Mouse (Mus musculus) erythroblast, embryonic 14.5 days (primary cell): ENCODE measurements around the gene Hipk1. TPM values are rescaled to one million over a fixed set of nuclear protein-coding genes. Genes with fewer than 3 reads are reported as not detected.

ENCODE experiments used
- H3K27me3 ChIP-seq: 2 replicates; pipeline ENCODE4 v1.6.1; 2012; ENCODE audit warnings: inconsistent platforms; ENCODE audit not compliant: control insufficient read depth
- H3K36me3 ChIP-seq: 2 replicates; pipeline ENCODE4 v1.6.1; 2012; ENCODE audit warnings: mild to moderate bottlenecking, inconsistent platforms; ENCODE audit not compliant: control insufficient read depth
- H3K4me1 ChIP-seq: 2 replicates; pipeline ENCODE4 v1.6.1; 2012; ENCODE audit warnings: inconsistent platforms; ENCODE audit not compliant: control insufficient read depth
- H3K4me3 ChIP-seq: replicated peaks from 2 replicates; pipeline ENCODE3; 2012; ENCODE audit warnings: moderate library complexity, mild to moderate bottlenecking, inconsistent platforms
- H3K9me3 ChIP-seq: 2 replicates; pipeline ENCODE4 v1.6.1; 2012; ENCODE audit warnings: low read length, inconsistent platforms, mixed read lengths; ENCODE audit not compliant: control insufficient read depth
- GATA1 ChIP-seq: IDR thresholded peaks from 2 replicates; pipeline ENCODE4 v1.6.1; 2012; ENCODE audit warnings: low read length, inconsistent platforms, mixed read lengths
- TAL1 ChIP-seq: IDR thresholded peaks from 3 replicates; pipeline ENCODE4 v1.6.1; 2012; ENCODE audit warnings: low read length, inconsistent platforms, mixed read lengths
- polyA plus RNA-seq: library from polyadenylated mRNA; stranded (reverse); fragments of >175 nt; gene quantifications from 2 replicates; pipeline ENCODE4 v1.2.3, GENCODE M21; 2012

Gene Hipk1
- polyA plus RNA-seq, 1 experiment: 7.4 TPM

GRCm38 (mm10) chr3:103743208-103743607, 48.2 kb downstream of the Hipk1 start:
- Histone ChIP-seq H3K4me1 (peaks cover 17% of the 10 kb centered on the region), H3K27me3 (no peaks in the 10 kb centered on the region), H3K36me3 (peaks cover 96% of the 10 kb centered on the region), H3K4me3 (no peak overlapping the region), H3K9me3 (no peaks in the 10 kb centered on the region)
- no peak for TF ChIP-seq TAL1
- no peak for TF ChIP-seq GATA1

GRCm38 (mm10) chr3:103740342-103740741, 51.0 kb downstream of the Hipk1 start:
- Histone ChIP-seq H3K36me3 (peaks cover 96% of the 10 kb centered on the region), H3K4me3 (no peak overlapping the region), H3K27me3 (no peaks in the 10 kb centered on the region), H3K9me3 (no peaks in the 10 kb centered on the region), H3K4me1 (peaks cover 21% of the 10 kb centered on the region)
- TF ChIP-seq GATA1: no peak
- TF ChIP-seq TAL1: no peak

GRCm38 (mm10) chr3:103739329-103739728, 52.0 kb downstream of the Hipk1 start, which contains the start of gene Gm10964:
TSS of gene Gm10964 (plus strand) at chr3:103739366.
- H3K4me1 ChIP-seq: peaks cover 21% of the 10 kb centered on the region
- peak within 1 kb of the TSS; percentile 27 for H3K4me3 ChIP-seq
- peaks cover 96% of the 10 kb centered on the region for H3K36me3 ChIP-seq
- TF ChIP-seq GATA1 (no peak), TAL1 (no peak)
- H3K27me3 ChIP-seq: no peaks in the 10 kb centered on the region
- no peaks in the 10 kb centered on the region for H3K9me3 ChIP-seq

- Histone ChIP-seq H3K4me1 (peaks cover 21% of the 10 kb centered on the region), H3K36me3 (peaks cover 85% of the 10 kb centered on the region), H3K27me3 (no peaks in the 10 kb centered on the region), H3K9me3 (no peaks in the 10 kb centered on the region), H3K4me3 (peak within 1 kb of the TSS; percentile 27)
- no peak for TF ChIP-seq GATA1
- no peak for TF ChIP-seq TAL1
Observed at GRCm38 (mm10) chr3:103737778-103738571, 53.4 kb downstream of the Hipk1 start, which contains the start of gene Olfml3. TSS of gene Olfml3 (minus strand) at chr3:103738001.

GRCm38 (mm10) chr3:103737061-103737754, 54.2 kb downstream of the Hipk1 start:
- Histone ChIP-seq H3K27me3 (no peaks in the 10 kb centered on the region), H3K4me3 (no peak overlapping the region), H3K4me1 (peaks cover 20% of the 10 kb centered on the region), H3K9me3 (no peaks in the 10 kb centered on the region), H3K36me3 (peaks cover 78% of the 10 kb centered on the region)
- TF ChIP-seq GATA1 (no peak), TAL1 (no peak)

- Histone ChIP-seq H3K36me3 (peaks cover 66% of the 10 kb centered on the region), H3K4me1 (peaks cover 16% of the 10 kb centered on the region), H3K9me3 (no peaks in the 10 kb centered on the region), H3K4me3 (no peak overlapping the region), H3K27me3 (no peaks in the 10 kb centered on the region)
- no peak for TF ChIP-seq GATA1
- TF ChIP-seq TAL1: no peak
Observed at GRCm38 (mm10) chr3:103735776-103736600, 55.4 kb downstream of the Hipk1 start.

GRCm38 (mm10) chr3:103734696-103735519, 56.5 kb downstream of the Hipk1 start:
- Histone ChIP-seq H3K9me3 (no peaks in the 10 kb centered on the region), H3K27me3 (no peaks in the 10 kb centered on the region), H3K4me1 (peaks cover 14% of the 10 kb centered on the region), H3K36me3 (peaks cover 55% of the 10 kb centered on the region), H3K4me3 (no peak overlapping the region)
- TF ChIP-seq GATA1 (no peak), TAL1 (no peak)
